In genomic region chr12:75669258-75670106, GRCm38 (mm10) we compare ENCODE assay signal across 8 mouse cellular contexts. TPM values are rescaled to one million over a fixed set of nuclear protein-coding genes. Genes with fewer than 3 reads are reported as not detected.
A peak's percentile ranks its signal among the peaks of the same experiment; 100 is the strongest.
DNase-seq lines count a peak whose midpoint lies in the region; ATAC-seq lines count a peak whose summit lies in the region.

Gene Wdr89 (minus strand): TSS chr12:75669537.

- H3K4me1 ChIP-seq in hindbrain, embryonic 11.5 days (replicated peaks; ENCODE audit: control insufficient read depth, insufficient read depth, low read length) = peaks cover 10% of the 10 kb centered on the region

- peak; percentile 100 for ATAC-seq in hindbrain, embryonic 11.5 days (ENCODE audit: low FRiP score)

- WGBS in hindbrain, embryonic 11.5 days = under 1% methylated on average over 55 of the region's 55 CpGs

- DNase-seq in Muller cell, postnatal 12 days (ENCODE audit: inconsistent ontology term) = peak; percentile 99
- peak; percentile 100 for DNase-seq in cerebellum, adult 9-11 months
- peak; percentile 100 for DNase-seq in frontal cortex, adult 2 months (ENCODE audit: extremely low spot score in 1 of 2, low spot score in 1 of 2)
- DNase-seq in hindbrain, embryonic 11.5 days (ENCODE audit: low spot score) = peak; percentile 99
- peak; percentile 98 to 99 for DNase-seq in layer of hippocampus, postnatal 10 days (ENCODE audit: low spot score in 2 of 2)
- peak; percentile 99 for DNase-seq in lung, postnatal 10 days
- DNase-seq in ovary, postnatal 36 days (ENCODE audit: low spot score) = peak; percentile 97
- DNase-seq in thymus, postnatal 25 days = peak; percentile 97

- peak within 1 kb of the TSS; percentile 61 for H3K4me3 ChIP-seq in hindbrain, embryonic 11.5 days (ENCODE audit: low read depth, low read length)

- peak within 1 kb of the TSS; percentile 42; the same call in 1 of the 2 replicates for H3K27ac ChIP-seq in hindbrain, embryonic 11.5 days (ENCODE audit: low read depth, low read length)

- peak within 1 kb of the TSS; percentile 75 for H3K4me2 ChIP-seq in hindbrain, embryonic 11.5 days (replicated peaks; ENCODE audit: low read depth, low read length)

- peak within 1 kb of the TSS; percentile 53 for H3K9ac ChIP-seq in hindbrain, embryonic 11.5 days (ENCODE audit: low read depth, low read length)

- H3K27me3 ChIP-seq in hindbrain, embryonic 11.5 days (ENCODE audit: control insufficient read depth, insufficient read depth, low read length) = no peaks in the 10 kb centered on the region

- H3K36me3 ChIP-seq in hindbrain, embryonic 11.5 days (ENCODE audit: control insufficient read depth, insufficient read depth, low read length) = no peaks in the 10 kb centered on the region

- H3K9me3 ChIP-seq in hindbrain, embryonic 11.5 days (ENCODE audit: control insufficient read depth, low read length) = no peaks in the 10 kb centered on the region

RNA-seq across cellular contexts. Expression of gene Wdr89, which starts in this region (rescaled TPM):
- polyA plus RNA-seq in frontal cortex, adult 2 months (2012; rRNA removed) = 5.3 and 6.6 TPM in 2 replicates
- polyA plus RNA-seq in hindbrain, embryonic 11.5 days (2014; fragmentation: Nextera tagmentation; extraction: Ambion mirVana) = 9.3 and 10.5 TPM in 2 replicates
- 1 to 10 TPM; 3.7 to 4.1 TPM for total RNA-seq in layer of hippocampus, postnatal 10 days (2021)

Comparison
In these comparisons a context has a peak if more than half of its experiments do, and no peak if none do; other contexts are left out.
1. Peak in every context shown above with its lines: DNase-seq, ATAC-seq, H3K4me3 ChIP-seq and H3K27ac ChIP-seq.